Mouse (Mus musculus) CH12.LX (cell line): ENCODE data around the gene Olfr211. TPM values are rescaled to one million over a fixed set of nuclear protein-coding genes. Genes with fewer than 3 reads are reported as not detected.
"Not testable (repeated sequence)": the region's sequence is repeated elsewhere in the genome, so short reads cannot be mapped to it uniquely, and the experiment has no call there.

ENCODE experiments used
- DNase-seq: peaks from one replicate; pipeline ENCODE4 v3.0.0-alpha.2; 2013; ENCODE audit errors: extremely low read depth
- H3K27ac ChIP-seq: 2 replicates; pipeline ENCODE4 v1.5.1; 2012; ENCODE audit warnings: low read depth, mild to moderate bottlenecking, control low read depth, moderate library complexity; ENCODE audit not compliant: insufficient read depth
- H3K27me3 ChIP-seq: replicated peaks from 2 replicates; pipeline ENCODE3; 2012; ENCODE audit warnings: inconsistent platforms
- H3K36me3 ChIP-seq, 2 experiments: replicated peaks in 1 of 2; 2 replicates each; pipeline versions ENCODE3 to v1.6.1; 2012; ENCODE audit warnings: inconsistent platforms in 1 of 2, low read length in 1 of 2, mild to moderate bottlenecking in 1 of 2, mixed read lengths in 1 of 2, moderate library complexity in 1 of 2; ENCODE audit not compliant: control insufficient read depth in 1 of 2, insufficient read depth in 1 of 2
- H3K4me1 ChIP-seq, 2 experiments: 2 replicates each; pipeline ENCODE4 v1.6.1; 2012; ENCODE audit warnings: inconsistent platforms in 1 of 2, moderate library complexity in 1 of 2; ENCODE audit not compliant: insufficient read depth in 2 of 2, control insufficient read depth in 1 of 2
- H3K4me2 ChIP-seq: 2 replicates; pipeline ENCODE4 v1.6.1; 2012; ENCODE audit warnings: low read depth, mild to moderate bottlenecking, control low read depth; ENCODE audit not compliant: poor library complexity, insufficient read depth, severe bottlenecking
- H3K4me3 ChIP-seq, 3 experiments: fragments of 150-350 bp in 1 of 3; sonication (generic) in 1 of 3; replicated peaks in 1 of 3; 2 replicates each; pipeline versions ENCODE3 to v1.5.1; 2011 to 2012; ENCODE audit warnings: low read depth in 2 of 3, low read length in 2 of 3, mild to moderate bottlenecking in 2 of 3, moderate library complexity in 2 of 3, control low read depth in 1 of 3, improper control_type of control experiment in 1 of 3, inconsistent platforms in 1 of 3, mixed read lengths in 1 of 3; ENCODE audit not compliant: poor library complexity in 1 of 3
- H3K79me2 ChIP-seq: replicated peaks from 2 replicates; pipeline ENCODE4 v1.6.1; 2012; ENCODE audit warnings: mild to moderate bottlenecking, moderate library complexity; ENCODE audit not compliant: control insufficient read depth, poor library complexity, insufficient read depth, severe bottlenecking; ENCODE audit errors: extremely low read depth
- H3K9ac ChIP-seq: 2 replicates; pipeline ENCODE4 v1.6.1; 2012; ENCODE audit warnings: low read depth, mild to moderate bottlenecking, control low read depth, moderate library complexity; ENCODE audit not compliant: insufficient read depth
- H3K9me3 ChIP-seq: replicated peaks from 2 replicates; pipeline ENCODE3; 2012; ENCODE audit warnings: low read length, inconsistent platforms, mixed read lengths
- EP300 ChIP-seq: IDR thresholded peaks from 2 replicates; pipeline ENCODE4 v1.6.1; 2011; ENCODE audit warnings: low read length, improper control_type of control experiment
- ETS1 ChIP-seq: conservative IDR thresholded peaks from 2 replicates; pipeline ENCODE4 v1.6.1; 2012; ENCODE audit warnings: low read depth, mild to moderate bottlenecking, inconsistent platforms, low read length, improper control_type of control experiment, moderate library complexity
- HCFC1 ChIP-seq: IDR thresholded peaks from 2 replicates; pipeline ENCODE4 v1.6.1; 2012; ENCODE audit warnings: low read depth, mild to moderate bottlenecking, inconsistent platforms, low read length, improper control_type of control experiment
- JUND ChIP-seq: conservative IDR thresholded peaks from 2 replicates; pipeline ENCODE4 v1.6.1; 2011; ENCODE audit warnings: low read depth, low read length, improper control_type of control experiment
- KAT2A ChIP-seq: IDR thresholded peaks from 2 replicates; pipeline ENCODE4 v1.6.1; 2012; ENCODE audit warnings: low read length, improper control_type of control experiment, inconsistent platforms; ENCODE audit not compliant: insufficient replicate concordance
- MAFK ChIP-seq: IDR thresholded peaks from 2 replicates; pipeline ENCODE4 v1.6.1; 2011; ENCODE audit warnings: low read length, improper control_type of control experiment; ENCODE audit not compliant: insufficient replicate concordance
- MXI1 ChIP-seq: IDR thresholded peaks from 2 replicates; pipeline ENCODE4 v1.6.1; 2011; ENCODE audit warnings: mild to moderate bottlenecking, low read depth, low read length, improper control_type of control experiment
- SIN3A ChIP-seq: IDR thresholded peaks from 2 replicates; pipeline ENCODE4 v1.6.1; 2012; ENCODE audit warnings: low read length, improper control_type of control experiment, inconsistent platforms
- ZNF384 ChIP-seq: IDR thresholded peaks from 2 replicates; pipeline ENCODE4 v1.6.1; 2012; ENCODE audit warnings: low read depth, low read length, improper control_type of control experiment, inconsistent platforms
- dilution Hi-C: fragments of 300-500 bp; cut with MboI; formaldehyde crosslinking; loops from 2 replicates; pipeline ENCODE4 v1.14.3; 2020; ENCODE audit warnings: low sequenced_read_pairs; ENCODE audit not compliant: extremely low pct_unique_long_range_greater_than_20kb, extremely low pct_ligation_motif_present
- in situ Hi-C: fragments of 300-500 bp; cut with MboI; formaldehyde crosslinking; loops from 3 replicates; pipeline ENCODE4 v1.14.3; 2019; ENCODE audit warnings: low sequenced_read_pairs, low pct_ligation_motif_present, low pct_unique_long_range_greater_than_20kb, mixed read lengths
- polyA plus RNA-seq: library from polyadenylated mRNA; unstranded; fragments of >175 nt; gene quantifications from 2 replicates; pipeline ENCODE4 v1.2.1, GENCODE M21; 2012; ENCODE audit warnings: low read depth; ENCODE audit not compliant: insufficient read length
- total RNA-seq, 2 experiments: library from RNA; depleted of rRNA; stranded (reverse); fragments of 300-350 nt in 1 of 2; fragments of >200 nt in 1 of 2; gene quantifications; 2 replicates each; pipeline ENCODE4 v1.2.3; 2012 to 2014

Gene Olfr211
- total and polyA plus RNA-seq, 3 experiments, result not detected

DNA sequence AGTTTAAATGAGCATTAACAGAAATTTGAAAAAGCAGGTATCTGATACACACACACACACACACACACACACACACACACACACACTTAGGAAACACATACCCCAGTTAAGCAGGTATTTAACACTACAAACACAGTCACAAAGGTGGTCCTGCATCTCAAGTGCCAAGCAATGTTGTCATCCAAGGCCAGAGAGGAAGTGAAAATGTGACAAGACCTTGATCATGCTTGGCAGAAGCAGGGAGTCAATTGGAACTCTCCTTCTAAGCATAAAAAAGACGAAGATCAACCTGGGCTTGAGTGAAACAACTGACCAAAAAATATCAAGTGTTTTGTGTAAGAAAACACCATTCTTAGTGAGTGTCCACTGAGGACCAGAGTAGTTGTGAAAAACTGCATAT lies 7.1 kb downstream of the Olfr211 start:
- dilution Hi-C loops (no loop called here), in situ Hi-C loops (no loop called here)
- no peak overlapping the region for H3K4me3 ChIP-seq
- H3K4me1 ChIP-seq, result no peaks in the 10 kb centered on the region; a peak in 1 of 4 replicates
- no peaks in the 10 kb centered on the region for H3K9me3 ChIP-seq
- no peaks in the 10 kb centered on the region for H3K36me3 ChIP-seq
- H3K27ac ChIP-seq, result no peak overlapping the region
- no peak for DNase-seq
- no peak overlapping the region for H3K4me2 ChIP-seq
- H3K27me3 ChIP-seq, result peaks cover 3% of the 10 kb centered on the region
- TF ChIP-seq HCFC1, result no peak
- no peak for TF ChIP-seq ETS1
- no peak for TF ChIP-seq SIN3A
- no peak for TF ChIP-seq ZNF384
- no peak for TF ChIP-seq EP300
- no peak for TF ChIP-seq KAT2A
- no peak for TF ChIP-seq JUND
- H3K9ac ChIP-seq, result no peak overlapping the region
- no peaks in the 10 kb centered on the region for H3K79me2 ChIP-seq

DNA sequence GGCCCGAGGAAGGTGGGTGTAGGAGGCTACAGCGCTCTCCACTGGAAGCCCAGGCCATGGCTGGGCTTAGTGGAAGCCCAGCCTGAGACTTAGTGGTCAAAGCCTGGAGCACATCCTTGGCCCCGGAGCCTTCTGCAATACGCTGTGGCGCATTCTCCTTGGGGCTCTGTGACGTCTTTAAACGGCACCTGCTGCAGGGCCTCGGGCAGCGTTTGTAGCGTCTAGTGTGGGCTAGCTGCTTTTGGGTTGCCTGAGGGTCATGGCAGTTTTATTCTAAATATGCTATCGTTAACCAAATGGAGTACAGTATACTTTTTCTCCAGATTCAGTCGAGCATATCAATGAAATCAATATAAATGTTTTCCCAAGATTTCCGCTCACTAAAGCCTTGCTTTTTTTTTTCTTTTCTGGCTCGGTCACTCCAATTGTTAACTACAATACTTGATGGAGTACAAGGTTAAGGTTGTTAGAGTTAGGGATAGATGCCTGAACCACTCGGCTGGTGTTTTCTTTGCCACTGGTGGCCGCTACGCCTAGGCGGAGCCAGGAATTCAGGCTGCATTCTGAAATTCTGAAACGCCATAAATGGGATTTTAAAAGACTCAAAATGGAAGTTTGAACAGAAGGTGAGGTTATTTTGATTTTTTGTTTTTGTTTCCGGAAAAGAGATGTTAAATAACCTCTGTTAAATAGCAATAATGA lies 17.6 kb downstream of the Olfr211 start, which contains the start of gene Olfr212:
Olfr212 (plus strand) TSS at position 215 of the 702 bp plus-strand sequence.
- H3K36me3 ChIP-seq, H3K27ac ChIP-seq, H3K9me3 ChIP-seq, H3K79me2 ChIP-seq, H3K4me2 ChIP-seq, dilution Hi-C loops, H3K4me1 ChIP-seq, in situ Hi-C loops, H3K9ac ChIP-seq, DNase-seq, H3K27me3 ChIP-seq, H3K4me3 ChIP-seq: not testable (repeated sequence)

DNA sequence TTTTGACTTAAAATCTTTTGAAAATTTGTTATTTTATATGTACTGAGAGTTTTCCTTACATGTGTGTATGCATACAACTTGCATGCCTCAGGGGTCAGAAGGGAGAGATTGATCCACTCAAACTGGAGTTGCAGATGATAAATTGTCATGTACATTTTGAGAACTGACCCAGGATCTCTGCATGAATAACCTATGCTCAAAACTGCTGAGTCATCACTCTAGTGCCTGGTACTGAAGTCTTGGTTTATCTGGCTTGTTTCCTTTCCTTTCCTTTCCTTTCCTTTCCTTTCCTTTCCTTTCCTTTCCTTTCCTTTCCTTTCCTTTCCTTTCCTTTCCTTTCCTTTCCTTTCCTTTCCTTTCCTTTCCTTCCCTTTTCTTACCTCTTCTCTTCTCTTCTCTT lies 25.9 kb downstream of the Olfr211 start:
- dilution Hi-C loops, result no loop called here
- no peaks in the 10 kb centered on the region for H3K27me3 ChIP-seq
- no peaks in the 10 kb centered on the region for H3K79me2 ChIP-seq

More for the DNA sequence above, 25.9 kb downstream of the Olfr211 start:
- in situ Hi-C loops, result no loop called here
- Histone ChIP-seq H3K36me3 (no peaks in the 10 kb centered on the region), H3K4me1 (no peaks in the 10 kb centered on the region), H3K27ac (no peak overlapping the region), H3K4me2 (no peak overlapping the region), H3K9ac (no peak overlapping the region), H3K4me3 (no peak overlapping the region), H3K9me3 (peaks cover 1% of the 10 kb centered on the region)
- no peak for DNase-seq
- TF ChIP-seq MXI1 (no peak), MAFK (peak; percentile 96)
